Mouse (Mus musculus) natural killer cell, adult 2 months (primary cell): ENCODE results near the gene Snx20.

ENCODE experiments used
- DNase-seq, 2 experiments: peaks; one replicate each; pipeline ENCODE4 v3.0.0; 2022; ENCODE audit warnings: low spot score in 2 of 2

Snx20 gene

GRCm38 (mm10) chr8:88642734-88643564 is 7.0 kb upstream of the Snx20 start:
- DNase-seq, result no peak

- no peak for DNase-seq
These were observed 3.0 kb upstream of the Snx20 start for GRCm38 (mm10) chr8:88638908-88639307.

DNA sequence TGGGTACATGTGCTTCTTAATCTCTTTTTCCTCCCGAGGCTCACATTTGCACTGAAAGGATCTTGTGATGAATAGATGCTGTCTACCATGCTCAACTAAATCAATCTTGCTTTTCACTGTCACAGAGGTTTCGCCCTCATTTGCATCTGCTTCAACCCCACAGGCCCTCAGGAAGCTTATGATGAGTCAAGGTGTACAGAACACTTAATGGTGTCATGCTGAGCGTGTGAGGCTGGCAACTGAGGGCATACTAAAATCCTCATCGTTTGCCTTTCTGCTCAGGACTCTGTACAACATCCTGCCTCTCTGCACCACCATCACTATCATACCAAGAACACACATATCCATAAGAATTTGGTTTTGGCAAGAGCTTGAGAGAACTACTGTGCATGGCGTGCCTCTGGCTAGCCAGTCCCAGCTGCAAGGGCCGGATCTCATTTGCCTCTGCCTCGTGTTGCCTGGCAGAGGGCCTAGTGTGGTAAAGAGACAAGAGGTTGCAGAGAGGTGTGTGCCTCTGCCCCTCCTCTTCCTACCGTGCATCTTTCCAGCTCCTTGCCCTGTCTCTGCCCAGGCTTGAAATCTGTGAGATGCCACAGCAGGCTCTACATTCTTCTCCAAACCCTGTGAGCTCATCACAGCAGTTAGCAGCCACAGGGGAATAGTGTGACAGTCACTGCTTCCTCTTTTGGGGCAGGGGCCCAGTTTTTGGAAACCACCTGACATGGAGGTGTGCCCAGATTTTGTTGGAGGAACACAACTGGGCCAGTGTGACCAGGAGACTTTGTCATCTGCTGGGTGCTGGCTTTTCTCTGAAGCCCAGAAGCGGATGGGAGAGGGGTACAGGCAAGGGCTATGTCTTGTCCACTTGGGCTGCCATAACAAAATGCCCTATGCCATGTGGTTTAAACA is 1.4 kb upstream of the Snx20 start:
- peak in 1 of 2 experiments; percentile 85 for DNase-seq

- DNase-seq, result peak in 1 of 2 experiments; percentile 67
These were observed 2.6 kb downstream of the Snx20 start for GRCm38 (mm10) chr8:88633343-88633765.

DNA sequence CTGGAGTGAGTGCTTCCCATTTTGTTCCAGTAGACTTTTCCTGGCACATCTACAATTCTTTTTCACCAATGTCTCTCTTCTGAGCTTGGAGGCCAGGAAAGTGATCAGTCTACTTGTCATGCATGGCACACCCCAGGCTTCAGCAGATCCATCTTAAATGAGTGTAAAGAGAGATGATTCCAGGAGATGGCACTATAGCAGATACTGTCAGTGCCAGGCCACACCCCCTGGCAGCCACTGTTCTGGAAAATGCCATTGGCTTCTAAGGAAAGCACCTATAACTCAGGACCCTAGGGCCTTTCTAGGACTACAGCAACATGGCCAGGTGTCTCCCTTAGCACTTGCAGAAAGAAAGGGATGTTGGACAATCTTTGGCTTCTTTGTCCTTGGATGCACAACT is 4.8 kb downstream of the Snx20 start:
- DNase-seq, result no peak

DNA sequence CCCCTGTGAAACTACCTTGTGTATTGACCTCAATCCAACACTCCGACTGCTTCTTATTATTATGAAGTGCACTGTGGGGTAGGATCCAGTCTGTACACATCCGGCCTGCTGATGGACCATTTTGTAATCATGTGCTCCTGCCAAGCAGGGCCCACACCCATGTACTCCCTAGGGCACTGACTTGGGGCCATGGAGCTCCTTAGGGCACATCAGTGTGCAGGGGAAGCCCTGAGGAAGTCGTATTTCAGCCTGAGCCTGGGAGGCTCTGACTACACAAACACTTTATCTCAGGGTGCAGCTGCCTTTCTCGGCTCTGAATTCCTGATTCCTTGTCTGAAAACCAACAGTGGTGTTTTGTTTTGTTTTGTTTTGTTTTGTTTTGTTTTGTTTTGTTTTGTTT is 5.7 kb downstream of the Snx20 start:
- DNase-seq, result no peak

DNA sequence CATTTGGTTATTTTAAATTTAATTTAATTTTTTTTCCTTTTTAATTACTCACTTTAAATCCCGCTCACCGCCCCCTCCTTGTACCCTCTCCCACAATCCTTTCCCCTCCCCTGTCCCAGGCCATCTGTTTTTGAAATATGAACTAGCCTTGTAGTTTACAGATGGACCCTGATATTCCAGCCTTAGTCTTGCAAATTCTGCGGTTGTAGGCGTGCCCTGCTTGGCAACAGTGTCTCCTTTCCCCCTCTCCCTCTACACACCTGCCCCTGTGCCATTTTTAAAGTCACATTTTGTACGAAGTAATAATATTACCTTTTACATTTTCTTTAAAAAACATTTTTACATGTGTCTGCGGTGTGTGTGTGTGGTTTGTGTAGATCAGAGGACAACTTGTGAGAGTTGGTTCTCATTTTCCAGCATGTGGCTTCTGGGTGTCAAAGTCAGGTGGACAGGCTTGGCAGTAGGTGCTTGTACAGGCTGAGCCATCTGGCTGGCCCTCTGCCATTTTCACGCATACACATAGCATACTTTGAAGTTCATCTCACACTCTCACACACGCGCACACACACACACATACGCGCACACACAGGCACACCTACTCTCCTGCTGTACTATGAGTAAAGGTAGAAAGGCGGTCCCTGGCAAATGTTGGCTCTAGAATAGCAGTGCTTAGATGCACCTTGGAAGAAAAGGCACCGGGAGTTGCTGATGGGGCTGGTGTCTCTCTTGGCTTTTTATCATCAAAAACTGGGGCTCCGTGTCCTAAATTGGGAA is 7.7 kb downstream of the Snx20 start:
- DNase-seq, result no peak

DNA sequence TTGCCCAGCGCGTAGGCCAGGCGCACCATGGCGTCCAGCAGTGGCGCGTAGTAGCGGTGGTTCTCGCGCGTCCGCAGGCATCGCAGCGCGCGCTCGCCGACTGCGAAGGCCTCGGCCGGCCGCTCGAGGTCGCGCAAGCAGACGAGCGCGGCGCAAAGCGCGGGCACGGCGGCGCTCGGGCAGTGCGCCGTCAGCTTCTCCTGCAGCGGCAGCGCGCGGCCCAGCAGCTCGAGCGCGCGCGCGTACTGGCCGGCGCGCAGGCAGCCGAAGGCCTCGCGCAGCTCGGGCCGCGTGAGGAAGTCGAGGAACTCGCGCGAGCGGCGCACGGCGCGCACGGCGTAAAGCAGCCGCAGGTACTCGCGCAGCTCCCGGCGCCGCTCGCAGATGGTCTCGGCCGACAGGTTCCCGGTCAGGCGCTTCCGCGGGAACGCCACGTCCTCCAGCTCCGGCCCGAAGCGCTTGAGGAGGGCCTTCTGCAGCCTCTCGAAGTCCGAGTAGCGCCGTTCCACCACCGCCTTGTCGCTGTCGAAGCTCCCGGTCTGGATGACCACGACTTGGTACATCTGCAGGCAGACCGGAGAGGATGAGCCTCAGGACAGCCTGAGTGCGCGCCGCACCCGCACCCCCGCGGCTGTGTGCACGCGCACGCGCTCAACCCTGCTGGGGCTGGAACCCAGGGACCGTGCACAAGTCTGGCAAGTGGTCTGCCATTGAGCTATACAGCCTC is 8.5 kb downstream of the Snx20 start:
- DNase-seq, result no peak

- DNase-seq, result no peak
These were observed 9.0 kb downstream of the Snx20 start for GRCm38 (mm10) chr8:88626940-88627264.

DNA sequence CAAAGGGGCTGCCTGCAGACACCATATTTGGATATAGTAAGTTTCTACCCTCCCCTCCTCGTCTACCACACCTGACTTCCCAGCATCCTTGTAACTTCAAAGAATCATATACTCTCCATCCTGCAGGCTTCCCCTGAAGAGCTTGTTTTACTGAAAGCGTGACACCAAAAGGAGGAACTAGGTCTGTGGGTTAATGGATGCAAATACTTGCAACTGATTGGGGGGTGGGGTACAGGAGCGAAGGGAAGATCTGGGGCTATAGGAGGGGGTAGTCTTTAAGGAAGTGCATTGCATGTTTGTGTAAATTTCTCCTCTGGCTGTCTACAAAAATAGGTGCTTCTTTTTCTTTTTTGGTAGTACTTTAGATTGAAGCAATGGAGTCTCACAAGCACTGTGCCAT is 9.5 kb downstream of the Snx20 start:
- no peak for DNase-seq

GRCm38 (mm10) chr8:88624276-88624675 is 11.7 kb downstream of the Snx20 start:
- DNase-seq, result no peak

- no peak for DNase-seq
These were observed 12.6 kb downstream of the Snx20 start for GRCm38 (mm10) chr8:88623351-88623750.

DNA sequence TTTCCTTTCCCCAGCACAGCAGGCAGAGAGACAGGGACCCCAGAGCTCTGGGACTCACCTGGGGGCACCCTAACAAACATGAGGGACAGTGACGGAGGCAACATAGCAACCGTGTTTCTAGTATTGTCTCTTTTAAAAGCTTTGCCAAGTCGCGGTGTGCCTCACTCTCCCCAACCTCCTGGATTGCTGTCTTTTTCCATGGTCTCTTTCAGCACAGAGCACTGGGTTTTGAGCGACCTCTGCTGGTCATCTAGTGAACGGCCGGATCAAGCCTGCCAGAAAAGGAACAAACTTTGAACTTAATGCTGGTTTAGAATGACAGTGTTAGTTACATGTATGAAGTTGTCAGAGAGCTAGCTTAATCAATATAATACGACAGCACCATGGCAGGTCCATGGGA is 14.5 kb downstream of the Snx20 start:
- peak; percentile 56 to 65 for DNase-seq

- no peak for DNase-seq
These were observed 15.0 kb downstream of the Snx20 start for GRCm38 (mm10) chr8:88620931-88621330.

GRCm38 (mm10) chr8:88619513-88619912 is 16.4 kb downstream of the Snx20 start:
- peak in 1 of 2 experiments; percentile 35 for DNase-seq

DNA sequence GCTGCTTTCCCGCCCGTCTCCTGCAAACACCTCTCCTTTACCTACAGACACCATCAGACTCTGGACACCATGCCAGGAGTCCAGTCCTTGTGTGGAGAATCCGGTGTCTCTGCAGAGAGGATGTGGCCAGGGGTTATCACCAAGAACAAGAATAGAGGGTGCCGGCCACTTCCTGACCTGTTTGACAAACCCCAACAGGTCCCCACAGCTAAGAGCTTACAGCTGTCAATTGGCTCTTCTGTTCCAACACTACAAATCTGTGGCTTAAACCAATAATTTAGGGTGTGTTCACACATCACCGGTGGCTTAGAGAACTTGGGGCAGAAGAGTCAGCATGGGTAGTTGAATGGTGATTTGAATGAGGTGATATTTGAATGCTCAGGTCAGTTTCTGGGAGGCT is 17.3 kb downstream of the Snx20 start:
- peak; percentile 61 to 82 for DNase-seq

GRCm38 (mm10) chr8:88614981-88615380 is 20.9 kb downstream of the Snx20 start:
- DNase-seq, result no peak

DNA sequence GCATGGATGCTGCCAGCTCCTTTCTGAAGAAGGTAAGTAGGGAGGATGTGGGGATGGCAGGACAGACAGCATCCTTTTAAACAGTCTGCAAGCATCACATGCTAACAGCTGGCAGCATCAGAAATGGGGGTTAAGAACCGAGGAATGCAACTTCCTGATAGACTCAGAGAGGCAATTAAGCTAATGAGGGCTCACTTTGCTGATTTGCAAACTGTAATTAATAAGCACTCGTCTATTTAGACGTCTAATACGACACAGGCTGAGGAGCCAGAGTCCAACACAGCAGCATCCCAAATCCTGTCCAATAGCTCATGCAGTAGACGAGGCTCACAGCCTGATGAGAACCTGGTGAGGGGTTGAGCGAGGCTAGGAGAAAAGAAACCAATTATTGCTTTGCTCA is 25.7 kb downstream of the Snx20 start:
- no peak for DNase-seq

DNA sequence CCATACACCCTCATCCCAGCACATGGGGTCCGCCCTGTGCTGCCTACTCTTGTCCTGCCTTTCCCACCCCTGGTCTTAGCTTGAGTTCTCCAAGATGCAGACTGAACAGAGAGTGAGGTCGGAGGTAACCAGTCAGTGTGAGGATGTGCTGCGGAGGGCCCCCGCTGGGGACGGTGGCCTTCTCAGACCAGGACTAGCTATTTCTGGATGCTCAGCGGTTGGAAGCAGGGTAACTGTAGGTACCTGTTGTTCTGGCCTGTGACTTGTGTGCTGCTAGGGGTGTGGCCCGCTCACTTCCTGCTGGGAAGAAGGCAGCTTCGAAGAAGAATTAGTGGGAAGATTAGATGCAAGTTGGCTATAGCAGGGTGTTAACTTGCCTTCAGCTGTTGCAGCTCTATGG is 26.9 kb downstream of the Snx20 start:
- DNase-seq, result no peak

DNA sequence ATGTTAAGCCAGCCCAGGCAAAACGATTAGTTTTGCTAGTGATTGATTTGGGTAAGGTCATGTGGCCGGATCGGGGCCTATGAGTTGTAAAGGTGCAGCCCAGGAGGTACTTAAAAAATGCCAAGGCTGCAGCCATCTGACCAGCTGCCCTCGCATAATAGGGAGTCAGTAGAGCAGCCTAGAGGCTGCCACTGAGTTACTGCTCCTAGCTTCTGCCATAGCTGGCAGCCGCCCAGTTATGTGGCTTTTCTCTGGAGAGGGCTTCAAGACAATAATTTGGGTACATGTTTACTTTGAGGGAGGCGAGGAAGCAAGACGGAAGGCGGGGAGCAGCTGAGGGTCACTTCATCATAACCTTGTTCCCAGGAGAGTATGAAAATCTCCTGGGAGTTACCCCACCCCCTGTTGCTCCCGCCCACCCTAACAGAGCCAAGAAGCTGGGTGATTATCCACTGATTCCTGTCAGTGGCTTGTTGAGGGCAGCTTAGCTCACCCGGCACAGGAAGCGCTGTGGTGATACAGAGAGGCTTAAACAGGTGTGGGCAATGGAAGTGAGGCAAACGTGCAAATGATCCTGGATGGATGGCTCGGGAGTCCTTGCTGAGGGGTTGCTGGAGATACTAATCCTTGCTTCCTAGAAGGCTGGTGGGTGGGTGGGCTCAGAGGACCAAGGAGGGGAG is 30.4 kb downstream of the Snx20 start:
- no peak for DNase-seq
